Mouse (Mus musculus) thymus, adult 2 months (tissue): ENCODE data around the gene Zfp110.

Source experiments
- CTCF ChIP-seq: fragments of 200-500 bp; IDR thresholded peaks from 2 replicates; pipeline ENCODE4 v1.5.1; 2012; ENCODE audit warnings: mild to moderate bottlenecking, control low read depth, low read length, moderate library complexity, borderline replicate concordance; ENCODE audit not compliant: control insufficient read depth, poor library complexity, insufficient read depth; ENCODE audit errors: extremely low read depth
- POLR2A ChIP-seq: fragments of 200-500 bp; IDR thresholded peaks from 2 replicates; pipeline ENCODE4 v1.6.1; 2012; ENCODE audit warnings: mild to moderate bottlenecking, low read length, control low read depth, moderate library complexity; ENCODE audit not compliant: control insufficient read depth, poor library complexity, insufficient read depth; ENCODE audit errors: extremely low read depth

DNA sequence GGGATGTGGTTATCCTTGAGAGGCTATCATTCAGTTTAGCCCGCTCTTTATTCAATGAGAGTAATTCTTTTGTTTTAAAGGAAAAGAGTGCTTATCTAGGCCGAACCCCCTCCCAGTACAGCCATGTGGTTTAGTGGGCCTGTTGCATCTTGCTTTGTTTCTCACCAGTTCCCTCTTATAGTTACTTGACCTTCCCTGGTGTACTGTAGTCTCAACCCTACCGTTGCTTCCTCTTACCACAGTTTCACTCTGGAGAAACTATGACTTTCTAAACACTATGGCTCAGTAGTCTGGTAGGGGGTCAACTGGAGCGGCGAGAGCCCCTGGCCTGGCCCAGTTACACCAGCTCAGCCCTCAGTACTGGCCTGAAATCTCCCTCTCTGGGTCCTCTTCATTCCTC, 53.0 kb downstream of the Zfp110 start:
- TF ChIP-seq CTCF: no peak
- TF ChIP-seq POLR2A: no peak
